Mouse (Mus musculus) liver, embryonic 11.5 days (tissue): ENCODE results near the gene Rps6. TPM values are rescaled to one million over a fixed set of nuclear protein-coding genes. Genes with fewer than 3 reads are reported as not detected.
A peak's percentile ranks its signal among the peaks of the same experiment; 100 is the strongest.

Source experiments
- ATAC-seq: fragments of 200-750 bp; cut with Nextera tagmentation; replicated peaks from 2 replicates; pipeline ENCODE4 v1.8.0; 2017; ENCODE audit warnings: moderate number of reproducible peaks, mild to moderate bottlenecking, moderate TSS enrichment, moderate library complexity; ENCODE audit not compliant: low FRiP score
- DNase-seq: peaks from one replicate; pipeline ENCODE4 v3.0.0-alpha.2; 2017; ENCODE audit warnings: low spot score
- H3K27ac ChIP-seq: fragments of 300-500 bp; sonication (generic); 2 replicates; pipeline ENCODE4 v1.5.1; 2014; ENCODE audit warnings: mild to moderate bottlenecking, low read depth, low read length, control low read depth
- H3K27me3 ChIP-seq: fragments of 300-500 bp; sonication (generic); replicated peaks from 2 replicates; pipeline ENCODE4 v1.6.1; 2014; ENCODE audit warnings: low read length, mixed read lengths; ENCODE audit not compliant: control insufficient read depth, insufficient read depth
- H3K36me3 ChIP-seq: fragments of 300-500 bp; sonication (generic); 2 replicates; pipeline ENCODE4 v1.6.1; 2014; ENCODE audit warnings: mild to moderate bottlenecking, low read length, moderate library complexity, mixed read lengths; ENCODE audit not compliant: control insufficient read depth, insufficient read depth
- H3K4me1 ChIP-seq: fragments of 300-500 bp; sonication (generic); replicated peaks from 2 replicates; pipeline ENCODE4 v1.6.1; 2014; ENCODE audit warnings: low read length, mixed read lengths; ENCODE audit not compliant: control insufficient read depth, insufficient read depth
- H3K4me2 ChIP-seq: fragments of 300-500 bp; sonication (generic); 2 replicates; pipeline ENCODE4 v1.6.1; 2014; ENCODE audit warnings: mild to moderate bottlenecking, control low read depth, moderate library complexity
- H3K4me3 ChIP-seq: fragments of 300-500 bp; sonication (generic); 2 replicates; pipeline ENCODE4 v1.5.1; 2014; ENCODE audit warnings: low read depth, low read length, control low read depth
- H3K9ac ChIP-seq: fragments of 300-500 bp; sonication (generic); 2 replicates; pipeline ENCODE4 v1.6.1; 2014; ENCODE audit warnings: low read depth, low read length, control low read depth
- H3K9me3 ChIP-seq: fragments of 300-500 bp; sonication (generic); 2 replicates; pipeline ENCODE4 v1.6.1; 2016; ENCODE audit warnings: low read length, inconsistent platforms, mixed read lengths; ENCODE audit not compliant: control insufficient read depth
- WGBS: fragments of 180-500 bp; shearing (Covaris S2); extraction: QIAGEN DNeasy Blood & Tissue Kit; methylation state at CpG from one replicate; pipeline ENCODE4 v1.1.7; 2014; 5-methylcytosine and 5-hydroxymethylcytosine counted together
- polyA plus RNA-seq: library from polyadenylated mRNA; unstranded; fragments of >200 nt; fragmentation: Nextera tagmentation; extraction: Ambion mirVana; gene quantifications from 2 replicates; pipeline ENCODE4 v1.2.1, GENCODE M21; 2014

Gene Rps6
- polyA plus RNA-seq, result 1,053 and 1,060 TPM in 2 replicates

GRCm38 (mm10) chr4:86857113-86858069, at the start of gene Rps6:
TSS of gene Rps6 (minus strand) at chr4:86857412.
- Histone ChIP-seq H3K27me3 (no peaks in the 10 kb centered on the region), H3K9ac (peak within 1 kb of the TSS; percentile 100), H3K4me3 (peak within 1 kb of the TSS; percentile 100), H3K4me2 (peak within 1 kb of the TSS; percentile 78), H3K27ac (peak within 1 kb of the TSS; percentile 98), H3K9me3 (no peaks in the 10 kb centered on the region), H3K4me1 (peaks cover 14% of the 10 kb centered on the region), H3K36me3 (peaks cover 28% of the 10 kb centered on the region)
- ATAC-seq (peak; percentile 93), DNase-seq (peak; percentile 88)
- WGBS, result under 1% methylated on average over 68 of the region's 68 CpGs

GRCm38 (mm10) chr4:86905869-86906268, 48.7 kb upstream of the Rps6 start:
- no peak overlapping the region for H3K9ac ChIP-seq
- no peak overlapping the region for H3K27ac ChIP-seq
- no peaks in the 10 kb centered on the region for H3K9me3 ChIP-seq
- no peaks in the 10 kb centered on the region for H3K4me1 ChIP-seq
- ATAC-seq (no peak), DNase-seq (no peak)
- H3K4me2 ChIP-seq, result no peak overlapping the region
- H3K4me3 ChIP-seq, result no peak overlapping the region
- no peaks in the 10 kb centered on the region for H3K36me3 ChIP-seq
- 82% methylated on average over 1 of the region's 1 CpGs for WGBS
- H3K27me3 ChIP-seq, result no peaks in the 10 kb centered on the region

GRCm38 (mm10) chr4:86904969-86905368, 47.8 kb upstream of the Rps6 start:
- Histone ChIP-seq H3K9me3 (no peaks in the 10 kb centered on the region), H3K27ac (no peak overlapping the region), H3K4me2 (no peak overlapping the region), H3K4me1 (peaks cover 2% of the 10 kb centered on the region; the same call in 1 of the 2 replicates), H3K4me3 (no peak overlapping the region), H3K27me3 (no peaks in the 10 kb centered on the region), H3K36me3 (no peaks in the 10 kb centered on the region), H3K9ac (no peak overlapping the region)
- no peak for DNase-seq
- WGBS, result 28% methylated on average over 3 of the region's 3 CpGs
- no peak for ATAC-seq

GRCm38 (mm10) chr4:86902351-86902750, 45.1 kb upstream of the Rps6 start:
- Histone ChIP-seq H3K36me3 (no peaks in the 10 kb centered on the region), H3K4me1 (peaks cover 6% of the 10 kb centered on the region; the same call in 1 of the 2 replicates), H3K9me3 (no peaks in the 10 kb centered on the region), H3K9ac (no peak overlapping the region), H3K4me2 (no peak overlapping the region), H3K4me3 (no peak overlapping the region), H3K27ac (no peak overlapping the region), H3K27me3 (no peaks in the 10 kb centered on the region)
- WGBS, result 36% methylated on average over 6 of the region's 6 CpGs
- ATAC-seq, result peak; percentile 62
- no peak for DNase-seq

- Histone ChIP-seq H3K36me3 (no peaks in the 10 kb centered on the region), H3K4me1 (peaks cover 6% of the 10 kb centered on the region; the same call in 1 of the 2 replicates), H3K9ac (no peak overlapping the region), H3K4me2 (no peak overlapping the region), H3K4me3 (no peak overlapping the region), H3K27ac (peak overlapping the region; percentile 8; the same call in 1 of the 2 replicates), H3K27me3 (no peaks in the 10 kb centered on the region), H3K9me3 (no peaks in the 10 kb centered on the region)
- 31% methylated on average over 14 of the region's 14 CpGs for WGBS
- DNase-seq, result no peak
- ATAC-seq, result peak; percentile 51; the same call in 1 of the 2 replicates
Measured at GRCm38 (mm10) chr4:86898791-86899474, 41.7 kb upstream of the Rps6 start.

- 65% methylated on average over 7 of the region's 7 CpGs for WGBS
- Histone ChIP-seq H3K27ac (no peak overlapping the region), H3K9ac (no peak overlapping the region), H3K4me1 (peaks cover 6% of the 10 kb centered on the region; the same call in 1 of the 2 replicates), H3K4me2 (no peak overlapping the region), H3K27me3 (no peaks in the 10 kb centered on the region), H3K9me3 (no peaks in the 10 kb centered on the region), H3K36me3 (no peaks in the 10 kb centered on the region), H3K4me3 (no peak overlapping the region)
- ATAC-seq (no peak), DNase-seq (no peak)
Measured at GRCm38 (mm10) chr4:86897411-86897810, 40.2 kb upstream of the Rps6 start.

- Histone ChIP-seq H3K4me1 (peaks cover 7% of the 10 kb centered on the region; the same call in 1 of the 2 replicates), H3K36me3 (no peaks in the 10 kb centered on the region), H3K4me2 (no peak overlapping the region), H3K4me3 (no peak overlapping the region), H3K27me3 (no peaks in the 10 kb centered on the region), H3K9me3 (no peaks in the 10 kb centered on the region), H3K9ac (no peak overlapping the region), H3K27ac (no peak overlapping the region)
- no peak for ATAC-seq
- 68% methylated on average over 5 of the region's 5 CpGs for WGBS
- no peak for DNase-seq
Measured at GRCm38 (mm10) chr4:86887879-86888278, 30.7 kb upstream of the Rps6 start.

GRCm38 (mm10) chr4:86886160-86886878, 29.1 kb upstream of the Rps6 start:
- Histone ChIP-seq H3K27ac (peak overlapping the region; percentile 45), H3K9ac (peak overlapping the region; percentile 56), H3K4me1 (peaks cover 7% of the 10 kb centered on the region; the same call in 1 of the 2 replicates), H3K9me3 (no peaks in the 10 kb centered on the region), H3K36me3 (no peaks in the 10 kb centered on the region), H3K4me2 (peak overlapping the region; percentile 85), H3K4me3 (peak overlapping the region; percentile 50), H3K27me3 (no peaks in the 10 kb centered on the region)
- ATAC-seq, result peak; percentile 73
- peak; percentile 58 for DNase-seq
- 8% methylated on average over 18 of the region's 18 CpGs for WGBS
